Mouse (Mus musculus) olfactory bulb, adult 2 months (tissue): ENCODE data around the gene Gm11634.

Source experiments
- CTCF ChIP-seq: fragments of 200-500 bp; IDR thresholded peaks from 2 replicates; pipeline ENCODE4 v1.5.1; 2012; ENCODE audit warnings: low read depth, mild to moderate bottlenecking, low read length, moderate library complexity; ENCODE audit not compliant: insufficient read depth
- POLR2A ChIP-seq: fragments of 200-500 bp; IDR thresholded peaks from 2 replicates; pipeline ENCODE4 v1.6.1; 2012; ENCODE audit warnings: mild to moderate bottlenecking, low read depth, low read length, moderate library complexity; ENCODE audit not compliant: insufficient read depth

DNA sequence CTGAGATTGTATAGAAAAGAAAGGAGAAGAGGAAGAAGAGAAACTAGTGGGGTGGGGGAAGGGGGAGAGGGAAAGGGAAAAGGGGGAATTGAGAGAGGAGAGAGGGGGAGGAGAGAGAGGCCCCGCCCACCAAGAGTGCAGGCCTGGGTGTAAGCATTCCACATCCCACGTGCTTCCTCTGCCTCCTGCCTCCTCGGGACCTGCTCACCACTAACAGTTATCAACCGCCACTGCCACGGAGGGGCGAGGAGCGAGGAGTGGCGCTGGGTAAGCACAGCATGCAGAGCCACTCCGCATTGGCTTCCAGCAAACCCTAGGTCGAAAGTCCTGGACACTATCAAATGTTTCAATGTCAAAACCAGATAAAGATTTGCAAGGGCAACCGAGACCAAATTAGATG is 11.4 kb upstream of the Gm11634 start:
- TF ChIP-seq POLR2A (no peak), CTCF (no peak)
